Mouse (Mus musculus) hindbrain, embryonic 12.5 days (tissue): Measurements from ENCODE around the gene Aip. TPM values are rescaled to one million over a fixed set of nuclear protein-coding genes. Genes with fewer than 3 reads are reported as not detected.
"Not testable (repeated sequence)": the region's sequence is repeated elsewhere in the genome, so short reads cannot be mapped to it uniquely, and the experiment has no call there.

ENCODE experiments used
- ATAC-seq: fragments of 200-750 bp; cut with Nextera tagmentation; 2 replicates; pipeline ENCODE4 v1.8.0; 2017; ENCODE audit warnings: moderate TSS enrichment; ENCODE audit not compliant: low FRiP score
- H3K27ac ChIP-seq: fragments of 300-500 bp; sonication (generic); 2 replicates; pipeline ENCODE4 v1.5.1; 2016; ENCODE audit warnings: mild to moderate bottlenecking
- H3K27me3 ChIP-seq: fragments of 300-500 bp; sonication (generic); 2 replicates; pipeline ENCODE4 v1.6.1; 2016; ENCODE audit warnings: mild to moderate bottlenecking
- H3K36me3 ChIP-seq: fragments of 300-500 bp; sonication (generic); 2 replicates; pipeline ENCODE4 v1.6.1; 2016; ENCODE audit warnings: mild to moderate bottlenecking
- H3K4me1 ChIP-seq: fragments of 300-500 bp; sonication (generic); 2 replicates; pipeline ENCODE4 v1.6.1; 2016
- H3K4me2 ChIP-seq: fragments of 300-500 bp; sonication (generic); replicated peaks from 2 replicates; pipeline ENCODE4 v1.6.1; 2016; ENCODE audit warnings: mild to moderate bottlenecking
- H3K4me3 ChIP-seq: fragments of 300-500 bp; sonication (generic); 2 replicates; pipeline ENCODE4 v1.5.1; 2016; ENCODE audit warnings: mild to moderate bottlenecking
- H3K9ac ChIP-seq: fragments of 300-500 bp; sonication (generic); 2 replicates; pipeline ENCODE4 v1.6.1; 2016; ENCODE audit warnings: mild to moderate bottlenecking, moderate library complexity
- H3K9me3 ChIP-seq: fragments of 300-500 bp; sonication (generic); replicated peaks from 2 replicates; pipeline ENCODE4 v1.6.1; 2016; ENCODE audit warnings: mild to moderate bottlenecking
- WGBS: fragments of 180-500 bp; shearing (Covaris S2); methylation state at CpG from one replicate; pipeline ENCODE4 v1.1.7; 2016; 5-methylcytosine and 5-hydroxymethylcytosine counted together
- polyA plus RNA-seq: library from polyadenylated mRNA; unstranded; fragments of >200 nt; fragmentation: Nextera tagmentation; extraction: Ambion mirVana; gene quantifications from 2 replicates; pipeline ENCODE4 v1.2.1, GENCODE M21; 2016

Gene Aip
- polyA plus RNA-seq, 1 experiment from 2014 or later = 71.3 TPM

- H3K4me1 ChIP-seq = no peaks in the 10 kb centered on the region
- H3K4me2 ChIP-seq = no peak overlapping the region
- no peak overlapping the region for H3K4me3 ChIP-seq
- no peak overlapping the region for H3K27ac ChIP-seq
- no peak overlapping the region for H3K9ac ChIP-seq
- ATAC-seq = no peak
- WGBS = 66% methylated on average over 8 of the region's 8 CpGs
- no peaks in the 10 kb centered on the region for H3K36me3 ChIP-seq
- no peaks in the 10 kb centered on the region for H3K9me3 ChIP-seq
- H3K27me3 ChIP-seq = peaks cover 3% of the 10 kb centered on the region; the same call in 1 of the 2 replicates
Observed at GRCm38 (mm10) chr19:4080511-4081009, 45.1 kb downstream of the Aip start.

GRCm38 (mm10) chr19:4079594-4079993 is 46.1 kb downstream of the Aip start:
- H3K4me3 ChIP-seq = no peak overlapping the region
- 88% methylated on average over 1 of the region's 1 CpGs for WGBS
- H3K9ac ChIP-seq = no peak overlapping the region
- H3K27me3 ChIP-seq = 0 out of 2 replicates have a peak, but pooled peaks cover 3% of the 10 kb centered on the region
- no peaks in the 10 kb centered on the region for H3K4me1 ChIP-seq
- H3K9me3 ChIP-seq = no peaks in the 10 kb centered on the region
- ATAC-seq = no peak
- no peaks in the 10 kb centered on the region for H3K36me3 ChIP-seq
- no peak overlapping the region for H3K4me2 ChIP-seq
- H3K27ac ChIP-seq = no peak overlapping the region

- H3K9ac ChIP-seq = no peak overlapping the region
- H3K36me3 ChIP-seq = no peaks in the 10 kb centered on the region
- no peak for ATAC-seq
- H3K27me3 ChIP-seq = 0 out of 2 replicates have a peak, but pooled peaks cover 2% of the 10 kb centered on the region
- 84% methylated on average over 1 of the region's 1 CpGs for WGBS
- H3K4me1 ChIP-seq = no peaks in the 10 kb centered on the region
- no peak overlapping the region for H3K4me3 ChIP-seq
- no peak overlapping the region for H3K27ac ChIP-seq
- no peak overlapping the region for H3K4me2 ChIP-seq
- H3K9me3 ChIP-seq = no peaks in the 10 kb centered on the region
Observed at GRCm38 (mm10) chr19:4075531-4075930, 50.1 kb downstream of the Aip start.

- no peak for ATAC-seq
- Histone ChIP-seq H3K9ac (no peak overlapping the region), H3K9me3 (no peaks in the 10 kb centered on the region), H3K4me2 (no peak overlapping the region), H3K4me1 (no peaks in the 10 kb centered on the region), H3K36me3 (no peaks in the 10 kb centered on the region), H3K27ac (no peak overlapping the region), H3K27me3 (no peaks in the 10 kb centered on the region), H3K4me3 (no peak overlapping the region)
- WGBS = 79% methylated on average over 6 of the region's 6 CpGs
Observed at GRCm38 (mm10) chr19:4072706-4073424, 52.8 kb downstream of the Aip start.

- Histone ChIP-seq H3K4me1 (no peaks in the 10 kb centered on the region), H3K4me2 (no peak overlapping the region), H3K4me3 (no peak overlapping the region), H3K36me3 (no peaks in the 10 kb centered on the region), H3K9me3 (no peaks in the 10 kb centered on the region), H3K9ac (no peak overlapping the region), H3K27me3 (no peaks in the 10 kb centered on the region), H3K27ac (no peak overlapping the region)
- WGBS = 94% methylated on average over 6 of the region's 6 CpGs
- no peak for ATAC-seq
Observed at GRCm38 (mm10) chr19:4071406-4071805, 54.3 kb downstream of the Aip start.

GRCm38 (mm10) chr19:4070756-4071155 is 54.9 kb downstream of the Aip start:
- Histone ChIP-seq H3K4me1 (no peaks in the 10 kb centered on the region), H3K4me2 (no peak overlapping the region), H3K36me3 (no peaks in the 10 kb centered on the region), H3K4me3 (no peak overlapping the region), H3K27ac (no peak overlapping the region), H3K27me3 (no peaks in the 10 kb centered on the region), H3K9me3 (no peaks in the 10 kb centered on the region), H3K9ac (no peak overlapping the region)
- 85% methylated on average over 8 of the region's 8 CpGs for WGBS
- ATAC-seq = no peak

GRCm38 (mm10) chr19:4070311-4070710 is 55.3 kb downstream of the Aip start:
- no peak overlapping the region for H3K27ac ChIP-seq
- H3K4me1 ChIP-seq = no peaks in the 10 kb centered on the region
- no peaks in the 10 kb centered on the region for H3K27me3 ChIP-seq
- no peak overlapping the region for H3K4me3 ChIP-seq
- no peak for ATAC-seq
- H3K9ac ChIP-seq = no peak overlapping the region
- no peaks in the 10 kb centered on the region for H3K36me3 ChIP-seq
- 76% methylated on average over 15 of the region's 15 CpGs for WGBS
- H3K9me3 ChIP-seq = no peaks in the 10 kb centered on the region
- no peak overlapping the region for H3K4me2 ChIP-seq

- H3K27me3 ChIP-seq = no peaks in the 10 kb centered on the region
Observed at GRCm38 (mm10) chr19:4068717-4069410, 56.8 kb downstream of the Aip start.

GRCm38 (mm10) chr19:4068242-4068641 is 57.4 kb downstream of the Aip start:
- not testable (repeated sequence) for H3K9ac ChIP-seq, H3K4me2 ChIP-seq, ATAC-seq, H3K4me1 ChIP-seq, H3K36me3 ChIP-seq, H3K4me3 ChIP-seq, H3K27ac ChIP-seq, H3K27me3 ChIP-seq, H3K9me3 ChIP-seq
- WGBS = 97% methylated on average over 2 of the region's 2 CpGs

More at GRCm38 (mm10) chr19:4068717-4069410, 56.8 kb downstream of the Aip start:
- H3K9ac ChIP-seq = no peak overlapping the region
- ATAC-seq = no peak
- H3K4me1 ChIP-seq = no peaks in the 10 kb centered on the region
- WGBS = 68% methylated on average over 15 of the region's 15 CpGs
- H3K4me3 ChIP-seq = no peak overlapping the region
- H3K36me3 ChIP-seq = no peaks in the 10 kb centered on the region
- no peak overlapping the region for H3K4me2 ChIP-seq
- H3K9me3 ChIP-seq = no peaks in the 10 kb centered on the region
- H3K27ac ChIP-seq = no peak overlapping the region

GRCm38 (mm10) chr19:4066877-4067276 is 58.8 kb downstream of the Aip start:
- no peaks in the 10 kb centered on the region for H3K4me1 ChIP-seq
- no peak for ATAC-seq
- H3K27ac ChIP-seq = no peak overlapping the region
- H3K27me3 ChIP-seq = no peaks in the 10 kb centered on the region
- no peaks in the 10 kb centered on the region for H3K36me3 ChIP-seq
- H3K4me2 ChIP-seq = no peak overlapping the region
- no peak overlapping the region for H3K9ac ChIP-seq
- H3K9me3 ChIP-seq = no peaks in the 10 kb centered on the region
- no peak overlapping the region for H3K4me3 ChIP-seq

GRCm38 (mm10) chr19:4066280-4066679 is 59.4 kb downstream of the Aip start:
- H3K9me3 ChIP-seq = no peaks in the 10 kb centered on the region
- H3K36me3 ChIP-seq = no peaks in the 10 kb centered on the region
- ATAC-seq = no peak
- WGBS = 86% methylated on average over 6 of the region's 6 CpGs
- H3K4me2 ChIP-seq = no peak overlapping the region
- H3K4me1 ChIP-seq = no peaks in the 10 kb centered on the region
- no peak overlapping the region for H3K9ac ChIP-seq
- H3K27me3 ChIP-seq = no peaks in the 10 kb centered on the region
- H3K4me3 ChIP-seq = no peak overlapping the region
- H3K27ac ChIP-seq = no peak overlapping the region

- H3K4me2 ChIP-seq, H3K9ac ChIP-seq, H3K27ac ChIP-seq, H3K27me3 ChIP-seq, H3K36me3 ChIP-seq, H3K4me3 ChIP-seq, H3K9me3 ChIP-seq, ATAC-seq, H3K4me1 ChIP-seq: not testable (repeated sequence)
- 17% methylated on average over 4 of the region's 11 CpGs for WGBS
Observed at GRCm38 (mm10) chr19:4064501-4064900, 61.2 kb downstream of the Aip start.
